Mouse (Mus musculus): ENCODE measurements around the gene 1810062G17Rik. TPM values are rescaled to one million over a fixed set of nuclear protein-coding genes. Genes with fewer than 3 reads are reported as not detected.
A peak's percentile ranks its signal among the peaks of the same experiment; 100 is the strongest.

Gene 1810062G17Rik
- polyA plus RNA-seq, 1 experiment: 0.67 TPM

DNA sequence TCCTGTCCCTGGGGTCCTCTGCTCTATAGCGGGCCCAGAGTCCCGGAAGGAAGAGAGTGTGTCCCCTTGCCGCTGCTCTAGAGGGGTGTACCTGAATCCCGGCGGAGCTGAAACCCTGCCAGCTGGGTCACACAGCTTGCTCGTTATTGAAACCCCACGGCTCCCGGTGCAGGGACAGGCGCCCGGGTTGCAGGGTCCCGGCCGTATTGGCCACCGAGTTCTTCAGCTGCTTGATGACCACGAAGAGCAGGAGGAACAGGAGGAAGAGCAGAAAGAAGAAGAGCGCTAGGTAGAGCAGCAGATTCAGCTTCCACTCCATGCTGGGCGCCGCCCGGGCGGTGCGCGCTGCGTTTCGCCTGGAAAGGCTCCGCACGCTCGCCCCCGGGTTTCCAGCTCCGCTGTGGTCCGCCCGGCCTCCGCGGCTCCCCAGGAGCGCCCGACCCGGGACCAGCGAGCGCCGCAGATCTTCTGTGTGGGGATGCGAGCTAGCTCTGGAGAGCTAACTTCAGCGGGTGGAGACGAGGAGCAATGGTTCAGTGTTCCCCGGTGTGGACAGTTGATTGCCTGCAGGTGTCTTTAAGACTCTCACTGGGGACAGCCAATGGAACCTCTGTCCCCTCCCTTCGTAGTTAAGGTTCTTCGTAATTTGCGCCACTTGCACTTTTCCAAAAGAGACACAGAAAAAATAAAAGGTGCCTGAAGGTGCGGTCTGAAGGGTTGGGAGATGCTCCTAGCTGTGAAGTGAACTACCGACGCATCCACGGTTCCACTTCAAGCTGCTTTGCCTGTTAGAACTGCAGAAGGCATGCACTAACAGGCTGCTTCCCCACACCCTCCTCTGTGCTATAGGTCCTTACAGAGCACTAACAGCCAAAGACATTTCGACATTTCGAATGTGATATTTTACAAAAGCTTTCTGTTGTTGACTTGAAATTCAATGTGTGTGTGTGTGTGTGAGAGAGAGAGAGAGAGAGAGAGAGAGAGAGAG, 45.6 kb downstream of the 1810062G17Rik start, which contains the start of gene Gm11549:
Gene Gm11549, minus strand, starts transcription at position 741 of the 988 bp plus-strand sequence.
- H3K36me3 ChIP-seq (ENCODE audit: control insufficient read depth, insufficient read depth, low read length, poor library complexity, severe bottlenecking): no peaks in the 10 kb centered on the region
- H3K4me3 ChIP-seq (ENCODE audit: low read depth, low read length): peak within 1 kb of the TSS; percentile 74
- H3K4me1 ChIP-seq (ENCODE audit: control insufficient read depth, insufficient read depth, low read length): no peaks in the 10 kb centered on the region
- no peaks in the 10 kb centered on the region; the same call in 1 of the 2 replicates for H3K27me3 ChIP-seq (ENCODE audit: control insufficient read depth, insufficient read depth, low read length, poor library complexity, severe bottlenecking)
- TF ChIP-seq POLR2A (IDR thresholded peaks at IDR 0.05; ENCODE audit: insufficient read depth, low read length): no peak
- TF ChIP-seq CTCF (IDR thresholded peaks at IDR 0.05; ENCODE audit: low read depth, low read length): no peak
- TF ChIP-seq EP300 (IDR thresholded peaks at IDR 0.05; ENCODE audit: insufficient read depth, low read depth, low read length): no peak
- H3K9ac ChIP-seq (ENCODE audit: low read depth, poor library complexity, severe bottlenecking): peak within 1 kb of the TSS; percentile 76
- H3K27ac ChIP-seq (ENCODE audit: insufficient read depth, low read length): no peak within 1 kb of the TSS
- H3K9me3 ChIP-seq (replicated peaks; ENCODE audit: control insufficient read depth, insufficient read depth, low read length, poor library complexity, severe bottlenecking): no peaks in the 10 kb centered on the region

DNA sequence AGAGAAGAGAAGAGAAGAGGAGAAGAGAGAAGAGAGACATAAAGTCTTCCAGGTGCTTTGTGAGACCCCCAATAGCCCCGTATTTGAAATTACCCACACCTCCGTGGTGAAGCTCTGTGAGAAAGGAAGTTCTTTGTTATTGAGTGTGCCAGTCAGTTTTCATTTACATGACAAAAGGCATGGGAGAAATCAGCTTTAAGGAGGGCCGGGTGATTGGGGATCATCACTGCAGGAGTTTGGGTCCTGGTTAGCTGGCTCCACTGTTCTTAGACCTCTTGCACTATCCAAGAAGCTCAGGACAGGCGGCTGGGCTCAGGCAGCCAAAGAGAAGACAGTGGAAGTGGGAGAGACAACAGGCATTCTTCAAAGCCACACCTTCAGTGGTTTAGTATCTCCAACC, 46.4 kb downstream of the 1810062G17Rik start:
- Histone ChIP-seq H3K36me3 (ENCODE audit: control insufficient read depth, insufficient read depth, low read length, poor library complexity, severe bottlenecking) (no peaks in the 10 kb centered on the region), H3K9me3 (replicated peaks; ENCODE audit: control insufficient read depth, insufficient read depth, low read length, poor library complexity, severe bottlenecking) (no peaks in the 10 kb centered on the region), H3K4me1 (ENCODE audit: control insufficient read depth, insufficient read depth, low read length) (no peaks in the 10 kb centered on the region), H3K4me3 (ENCODE audit: low read depth, low read length) (no peak overlapping the region), H3K27me3 (ENCODE audit: control insufficient read depth, insufficient read depth, low read length, poor library complexity, severe bottlenecking) (no peaks in the 10 kb centered on the region; the same call in 1 of the 2 replicates), H3K9ac (ENCODE audit: low read depth, poor library complexity, severe bottlenecking) (no peak overlapping the region), H3K27ac (ENCODE audit: insufficient read depth, low read length) (no peak overlapping the region)
- TF ChIP-seq EP300 (IDR thresholded peaks at IDR 0.05; ENCODE audit: insufficient read depth, low read depth, low read length) (no peak), CTCF (IDR thresholded peaks at IDR 0.05; ENCODE audit: low read depth, low read length) (no peak), POLR2A (IDR thresholded peaks at IDR 0.05; ENCODE audit: insufficient read depth, low read length) (no peak)

DNA sequence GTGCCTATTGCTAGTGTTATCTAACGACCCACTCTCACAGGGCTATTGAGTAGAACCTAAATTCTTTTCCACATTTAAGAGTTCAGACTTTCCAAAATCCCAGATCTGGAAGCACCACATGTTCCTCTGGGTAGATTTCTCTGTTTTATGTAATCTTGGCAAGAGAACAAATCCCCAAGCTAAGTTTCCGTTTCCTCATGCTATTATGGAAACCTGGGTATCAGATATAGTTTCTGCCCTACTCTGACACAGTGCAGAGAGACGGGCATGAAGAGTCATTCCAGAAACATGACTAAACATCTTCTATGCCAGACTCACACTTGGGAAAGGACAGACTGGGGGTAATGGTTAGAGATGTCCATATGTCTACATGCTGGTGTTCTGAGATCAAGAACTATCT, 48.7 kb downstream of the 1810062G17Rik start:
- Histone ChIP-seq H3K9ac (ENCODE audit: low read depth, poor library complexity, severe bottlenecking) (no peak overlapping the region), H3K9me3 (replicated peaks; ENCODE audit: control insufficient read depth, insufficient read depth, low read length, poor library complexity, severe bottlenecking) (no peaks in the 10 kb centered on the region), H3K36me3 (ENCODE audit: control insufficient read depth, insufficient read depth, low read length, poor library complexity, severe bottlenecking) (no peaks in the 10 kb centered on the region), H3K4me3 (ENCODE audit: low read depth, low read length) (no peak overlapping the region), H3K27ac (ENCODE audit: insufficient read depth, low read length) (no peak overlapping the region), H3K4me1 (ENCODE audit: control insufficient read depth, insufficient read depth, low read length) (no peaks in the 10 kb centered on the region), H3K27me3 (ENCODE audit: control insufficient read depth, insufficient read depth, low read length, poor library complexity, severe bottlenecking) (no peaks in the 10 kb centered on the region; the same call in 1 of the 2 replicates)
- TF ChIP-seq EP300 (IDR thresholded peaks at IDR 0.05; ENCODE audit: insufficient read depth, low read depth, low read length) (no peak), POLR2A (IDR thresholded peaks at IDR 0.05; ENCODE audit: insufficient read depth, low read length) (no peak)

DNA sequence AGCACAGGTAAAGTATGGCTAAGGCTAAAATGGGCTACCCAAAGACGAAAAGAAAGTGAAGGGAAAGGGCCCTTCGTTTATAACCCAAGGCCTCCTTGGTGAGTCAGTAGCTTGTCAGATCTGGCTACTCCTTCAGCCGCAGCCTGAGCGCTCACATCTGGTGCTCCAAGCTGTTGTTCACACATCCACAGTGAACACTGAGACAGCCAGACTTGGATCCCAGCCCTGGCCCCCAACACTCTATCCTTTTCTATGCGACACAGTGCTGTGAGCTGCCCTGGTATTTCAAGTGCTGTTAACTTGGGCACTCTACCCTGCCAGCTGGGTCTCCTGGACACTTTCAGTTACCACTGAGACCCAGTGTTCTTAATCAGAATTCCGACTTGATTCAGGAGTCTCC, 54.6 kb downstream of the 1810062G17Rik start:
- no peaks in the 10 kb centered on the region for H3K27me3 ChIP-seq (ENCODE audit: control insufficient read depth, insufficient read depth, low read length, poor library complexity, severe bottlenecking)
- H3K9me3 ChIP-seq (replicated peaks; ENCODE audit: control insufficient read depth, insufficient read depth, low read length, poor library complexity, severe bottlenecking): no peaks in the 10 kb centered on the region
- no peak for TF ChIP-seq EP300 (IDR thresholded peaks at IDR 0.05; ENCODE audit: insufficient read depth, low read depth, low read length)
- TF ChIP-seq CTCF (IDR thresholded peaks at IDR 0.05; ENCODE audit: low read depth, low read length): no peak
- no peak for TF ChIP-seq POLR2A (IDR thresholded peaks at IDR 0.05; ENCODE audit: insufficient read depth, low read length)
- H3K4me3 ChIP-seq (ENCODE audit: low read depth, low read length): no peak overlapping the region
- H3K4me1 ChIP-seq (ENCODE audit: control insufficient read depth, insufficient read depth, low read length): peaks cover 2% of the 10 kb centered on the region
- H3K36me3 ChIP-seq (ENCODE audit: control insufficient read depth, insufficient read depth, low read length, poor library complexity, severe bottlenecking): no peaks in the 10 kb centered on the region
- H3K9ac ChIP-seq (ENCODE audit: low read depth, poor library complexity, severe bottlenecking): no peak overlapping the region
- H3K27ac ChIP-seq (ENCODE audit: insufficient read depth, low read length): no peak overlapping the region

DNA sequence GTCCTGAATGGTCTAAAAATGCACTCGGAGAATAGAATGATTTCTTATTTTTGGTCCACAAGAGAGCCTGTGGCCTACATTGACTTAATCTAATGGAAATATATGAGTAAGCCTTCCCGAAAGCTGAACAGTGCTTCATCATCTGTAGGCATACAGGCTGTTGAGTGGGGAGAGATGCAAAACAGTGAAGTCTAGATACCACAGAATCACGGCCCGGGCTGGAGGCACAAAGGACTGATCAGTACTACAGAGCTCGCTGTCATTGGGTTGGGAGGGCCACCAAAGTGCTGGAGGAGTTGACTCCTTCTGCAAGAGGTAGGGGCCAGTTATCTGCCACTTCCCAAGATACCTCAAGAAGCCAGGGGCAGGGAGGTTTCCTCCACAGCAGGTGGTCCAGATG, 55.0 kb downstream of the 1810062G17Rik start:
- TF ChIP-seq POLR2A (IDR thresholded peaks at IDR 0.05; ENCODE audit: insufficient read depth, low read length) (no peak), EP300 (IDR thresholded peaks at IDR 0.05; ENCODE audit: insufficient read depth, low read depth, low read length) (no peak), CTCF (IDR thresholded peaks at IDR 0.05; ENCODE audit: low read depth, low read length) (no peak)
- no peaks in the 10 kb centered on the region for H3K27me3 ChIP-seq (ENCODE audit: control insufficient read depth, insufficient read depth, low read length, poor library complexity, severe bottlenecking)

DNA sequence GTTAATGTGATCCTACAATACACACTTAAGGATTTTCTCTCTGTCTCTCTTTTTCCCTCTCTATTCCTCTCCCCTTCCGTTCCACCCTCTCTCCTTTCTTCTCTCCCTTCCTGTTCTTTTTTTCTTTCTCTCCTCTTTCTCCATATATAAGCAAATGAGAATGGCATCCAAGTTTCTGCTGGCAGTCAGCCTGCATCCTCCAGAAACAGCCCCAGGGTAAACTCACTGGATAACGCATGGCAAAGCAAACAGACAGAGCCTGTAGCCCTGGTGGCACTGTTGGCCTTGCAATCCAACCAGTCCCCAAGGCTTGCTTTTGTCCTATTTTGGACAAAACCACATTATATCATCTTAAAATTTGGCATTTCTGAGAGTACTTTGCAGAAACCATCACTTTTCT, 55.5 kb downstream of the 1810062G17Rik start:
- no peak overlapping the region for H3K4me3 ChIP-seq (ENCODE audit: low read depth, low read length)
- H3K27ac ChIP-seq (ENCODE audit: insufficient read depth, low read length): no peak overlapping the region
- no peaks in the 10 kb centered on the region for H3K9me3 ChIP-seq (replicated peaks; ENCODE audit: control insufficient read depth, insufficient read depth, low read length, poor library complexity, severe bottlenecking)
- H3K27me3 ChIP-seq (ENCODE audit: control insufficient read depth, insufficient read depth, low read length, poor library complexity, severe bottlenecking): no peaks in the 10 kb centered on the region
- no peak for TF ChIP-seq POLR2A (IDR thresholded peaks at IDR 0.05; ENCODE audit: insufficient read depth, low read length)
- TF ChIP-seq EP300 (IDR thresholded peaks at IDR 0.05; ENCODE audit: insufficient read depth, low read depth, low read length): no peak
- no peak for TF ChIP-seq CTCF (IDR thresholded peaks at IDR 0.05; ENCODE audit: low read depth, low read length)
- H3K9ac ChIP-seq (ENCODE audit: low read depth, poor library complexity, severe bottlenecking): no peak overlapping the region
- no peaks in the 10 kb centered on the region for H3K36me3 ChIP-seq (ENCODE audit: control insufficient read depth, insufficient read depth, low read length, poor library complexity, severe bottlenecking)
- peaks cover 2% of the 10 kb centered on the region for H3K4me1 ChIP-seq (ENCODE audit: control insufficient read depth, insufficient read depth, low read length)

More for the DNA sequence above, 55.0 kb downstream of the 1810062G17Rik start:
- H3K4me1 ChIP-seq (ENCODE audit: control insufficient read depth, insufficient read depth, low read length): peaks cover 2% of the 10 kb centered on the region
- no peak overlapping the region for H3K27ac ChIP-seq (ENCODE audit: insufficient read depth, low read length)
- no peaks in the 10 kb centered on the region for H3K9me3 ChIP-seq (replicated peaks; ENCODE audit: control insufficient read depth, insufficient read depth, low read length, poor library complexity, severe bottlenecking)
- H3K9ac ChIP-seq (ENCODE audit: low read depth, poor library complexity, severe bottlenecking): no peak overlapping the region
- no peak overlapping the region for H3K4me3 ChIP-seq (ENCODE audit: low read depth, low read length)
- H3K36me3 ChIP-seq (ENCODE audit: control insufficient read depth, insufficient read depth, low read length, poor library complexity, severe bottlenecking): no peaks in the 10 kb centered on the region

Other genes with a start within 250 kb of the 1810062G17Rik start
- gene Anxa5, start within 50 bp of the 1810062G17Rik start, polyA plus RNA-seq (2011; ENCODE audit: insufficient read depth, insufficient read length, low read depth, missing spikeins): 96.0 and 98.2 TPM in 2 replicates
- gene Gm11549, start 45.9 kb downstream of the 1810062G17Rik start, polyA plus RNA-seq (2011; ENCODE audit: insufficient read depth, insufficient read length, low read depth, missing spikeins): not detected in 2 replicates
- 68.2 and 72.2 TPM in 2 replicates for gene Exosc9, start 76.7 kb downstream of the 1810062G17Rik start, polyA plus RNA-seq (2011; ENCODE audit: insufficient read depth, insufficient read length, low read depth, missing spikeins)
- gene Ccna2, start 96.2 kb downstream of the 1810062G17Rik start, polyA plus RNA-seq (2011; ENCODE audit: insufficient read depth, insufficient read length, low read depth, missing spikeins): 237 and 266 TPM in 2 replicates
- 10.3 and 12.7 TPM in 2 replicates for gene Bbs7, start 137.5 kb downstream of the 1810062G17Rik start, polyA plus RNA-seq (2011; ENCODE audit: insufficient read depth, insufficient read length, low read depth, missing spikeins)
- not detected in 2 replicates for gene Trpc3, start 214.2 kb downstream of the 1810062G17Rik start, polyA plus RNA-seq (2011; ENCODE audit: insufficient read depth, insufficient read length, low read depth, missing spikeins)

Measured in ES-Bruce4 (cell line).